Mouse (Mus musculus): ENCODE results near the gene Atn1.

Gene Atn1

DNA sequence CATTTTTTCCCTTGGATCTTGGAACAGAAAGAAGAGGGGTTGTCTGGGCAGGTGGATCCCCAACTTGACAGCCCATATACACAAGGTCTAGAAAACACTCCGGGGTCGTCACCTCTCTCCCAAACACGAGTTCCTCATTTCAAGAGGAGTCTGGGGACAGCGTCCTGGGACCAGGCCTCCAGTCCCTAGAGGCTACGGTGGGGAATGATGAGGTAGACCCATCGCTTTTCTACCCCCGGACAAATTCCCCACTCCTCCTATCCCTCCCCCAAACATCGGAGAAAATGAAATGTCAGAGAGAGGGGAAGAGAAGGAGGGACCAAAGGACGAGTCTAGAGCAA, 12.3 kb upstream of the Atn1 start:
- DNase-seq (ENCODE audit: low spot score in 2 of 2): no peak

DNA sequence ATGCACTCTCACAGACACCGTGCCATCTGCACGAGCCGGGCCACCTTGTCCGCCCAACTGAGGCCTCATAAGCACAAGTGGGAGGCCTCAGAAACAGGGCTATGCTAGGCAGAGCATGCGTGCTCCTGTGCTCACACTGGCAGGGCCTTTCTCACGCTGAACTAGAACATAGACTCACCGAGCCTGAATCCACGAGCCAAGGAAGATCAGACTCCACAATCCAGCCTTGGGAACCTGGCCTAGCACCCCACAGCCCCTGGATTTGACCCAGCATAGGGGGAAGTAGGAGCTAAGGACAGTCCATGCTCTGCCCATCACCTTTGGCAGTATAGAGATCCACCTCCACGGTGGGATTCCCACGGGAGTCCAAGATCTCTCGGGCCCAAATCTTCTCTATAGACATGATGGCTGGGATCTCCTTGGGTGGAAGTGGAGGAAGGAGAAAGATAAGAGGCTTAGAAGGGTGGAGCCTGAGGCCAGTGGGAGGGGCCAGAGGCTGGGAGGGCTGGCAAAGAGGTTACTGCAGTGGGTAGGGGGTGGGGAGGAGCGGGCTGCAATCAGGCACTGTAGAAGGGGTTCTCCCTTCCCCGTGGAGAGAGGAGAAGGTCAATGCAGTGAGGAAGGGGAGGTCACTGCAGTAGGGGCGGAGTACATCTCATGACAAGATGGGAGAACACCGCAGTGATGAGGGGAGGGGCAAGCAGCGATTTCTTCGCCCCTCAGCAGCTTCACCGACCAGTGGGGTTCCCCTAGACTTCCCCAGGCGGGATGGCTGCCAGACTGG, 11.8 kb upstream of the Atn1 start:
- peak; percentile 57 to 60 for DNase-seq (ENCODE audit: low spot score in 2 of 2)

DNA sequence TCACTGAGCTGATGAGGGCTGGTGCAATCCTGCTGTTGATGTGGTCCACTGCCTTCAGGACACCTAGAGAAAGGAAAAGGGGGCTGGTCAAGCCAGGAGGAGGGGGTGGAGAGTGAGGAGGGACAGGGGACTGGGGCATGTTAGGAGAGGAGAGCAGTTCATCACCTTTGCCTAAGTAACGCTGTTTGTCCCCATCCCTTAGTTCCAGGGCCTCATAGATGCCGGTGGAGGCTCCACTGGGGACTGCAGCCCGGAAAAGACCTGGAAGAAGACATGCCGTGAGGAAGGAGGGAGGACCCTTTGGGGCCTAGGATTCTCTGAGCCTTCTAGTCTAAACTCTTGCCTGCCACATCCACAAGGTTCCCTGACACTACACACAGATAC, 11.2 kb upstream of the Atn1 start:
- DNase-seq (ENCODE audit: low spot score in 2 of 2): no peak

DNA sequence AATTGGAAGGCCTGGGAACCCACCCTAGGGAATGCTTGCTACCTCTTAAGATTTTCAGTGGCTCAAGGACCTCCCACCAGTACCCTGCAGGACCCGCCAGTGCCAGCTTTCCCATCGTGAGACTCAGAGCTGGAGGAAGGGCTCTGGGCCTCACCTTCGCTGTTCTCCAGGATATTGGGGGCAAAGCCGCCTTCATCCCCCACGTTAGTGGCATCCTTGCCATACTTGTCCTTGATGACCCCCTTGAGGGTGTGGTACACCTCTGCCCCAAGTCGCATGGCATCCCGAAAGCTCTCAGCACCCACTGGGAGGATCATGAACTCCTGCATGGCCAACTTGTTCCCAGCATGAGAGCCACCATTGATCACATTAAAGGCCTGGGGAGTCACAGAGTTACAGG, 9.6 kb upstream of the Atn1 start:
- no peak for DNase-seq (ENCODE audit: low spot score in 2 of 2)

DNA sequence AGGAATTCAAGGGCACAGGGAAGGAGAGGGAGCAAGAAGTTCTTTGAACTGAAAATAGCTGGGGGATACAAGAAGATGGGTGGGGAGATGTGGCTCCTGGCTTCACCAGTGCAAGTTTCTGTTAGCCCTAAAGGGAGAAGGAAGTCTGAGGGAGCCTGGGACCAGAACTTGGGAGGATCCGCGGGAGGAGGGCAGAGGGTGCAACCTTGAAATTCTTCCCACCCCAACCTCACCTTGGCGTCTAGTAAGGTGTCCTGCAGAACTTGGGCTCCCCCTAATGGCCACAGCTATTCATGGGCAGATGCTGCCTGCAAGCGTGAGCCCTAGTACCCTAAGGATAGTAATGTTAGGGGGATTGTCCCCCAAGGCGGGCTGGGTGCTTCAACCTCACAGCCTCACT, 2.9 kb upstream of the Atn1 start:
- DNase-seq (ENCODE audit: low spot score in 2 of 2): peak; percentile 83 to 86

DNA sequence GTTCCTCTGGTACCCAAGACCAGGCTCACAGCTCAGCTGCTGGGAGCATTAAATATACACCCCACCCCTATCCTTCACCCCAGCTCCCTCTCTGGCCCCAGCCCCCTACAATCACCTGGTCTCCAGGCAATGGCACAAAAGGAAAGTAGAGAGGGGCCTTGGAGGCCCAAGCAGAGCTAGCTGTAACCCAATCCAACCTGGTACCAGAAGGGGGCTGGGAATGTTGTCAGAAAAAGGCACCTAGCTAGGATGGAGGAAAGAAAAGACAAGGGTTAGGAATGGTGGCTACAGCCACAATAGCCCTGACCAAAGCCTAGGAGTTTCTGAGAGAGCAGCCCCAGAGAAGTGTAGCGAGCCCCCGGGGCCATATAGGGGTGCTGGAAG, 2.5 kb upstream of the Atn1 start:
- no peak for DNase-seq (ENCODE audit: low spot score in 2 of 2)

DNA sequence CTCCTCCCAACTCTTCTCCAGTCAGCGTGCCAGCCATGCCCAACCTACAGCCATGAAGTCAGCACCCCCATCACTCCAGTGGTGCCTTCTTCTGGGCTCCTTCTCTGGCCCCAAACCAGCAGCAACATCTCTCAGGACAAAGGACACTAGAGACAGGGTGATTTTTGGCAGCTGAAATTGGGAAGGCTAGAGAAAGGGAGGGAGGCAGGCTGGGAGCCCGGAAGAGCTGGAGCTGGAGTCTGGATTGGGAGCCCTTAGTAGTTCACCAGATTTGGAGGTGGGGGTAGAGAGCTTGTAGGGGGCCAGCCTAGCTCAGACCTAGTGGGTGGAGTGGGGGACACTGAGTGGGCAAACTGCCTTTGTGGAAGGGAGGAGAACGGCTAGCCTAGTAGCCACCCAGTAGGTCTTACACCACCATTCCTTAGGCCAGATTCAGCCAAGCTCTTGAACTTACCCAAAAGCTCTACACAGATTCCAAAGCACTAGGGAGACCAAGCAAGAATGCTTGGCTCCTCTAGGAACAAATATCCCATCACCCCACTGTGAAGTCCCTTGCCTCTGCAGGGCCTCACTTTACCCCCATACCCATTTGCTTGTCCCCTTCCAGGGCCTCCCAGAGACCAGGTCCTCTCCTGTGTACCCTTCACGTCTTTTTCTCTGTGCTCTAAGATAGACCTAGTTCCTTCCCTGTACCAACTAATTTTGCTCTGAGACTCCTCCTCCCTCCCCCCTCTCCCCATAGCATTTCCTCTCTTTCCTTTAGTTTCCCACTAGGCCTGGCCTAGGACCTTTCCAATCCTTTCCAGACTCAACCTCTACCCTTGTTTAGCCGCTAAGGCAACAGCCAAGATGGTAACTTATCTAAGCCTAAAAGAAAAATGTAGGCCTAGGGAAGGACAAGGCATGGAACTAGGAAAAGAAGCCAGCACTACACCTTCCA, 1.9 kb upstream of the Atn1 start:
- peak in 1 of 2 experiments; percentile 72 for DNase-seq (ENCODE audit: low spot score in 2 of 2)

DNA sequence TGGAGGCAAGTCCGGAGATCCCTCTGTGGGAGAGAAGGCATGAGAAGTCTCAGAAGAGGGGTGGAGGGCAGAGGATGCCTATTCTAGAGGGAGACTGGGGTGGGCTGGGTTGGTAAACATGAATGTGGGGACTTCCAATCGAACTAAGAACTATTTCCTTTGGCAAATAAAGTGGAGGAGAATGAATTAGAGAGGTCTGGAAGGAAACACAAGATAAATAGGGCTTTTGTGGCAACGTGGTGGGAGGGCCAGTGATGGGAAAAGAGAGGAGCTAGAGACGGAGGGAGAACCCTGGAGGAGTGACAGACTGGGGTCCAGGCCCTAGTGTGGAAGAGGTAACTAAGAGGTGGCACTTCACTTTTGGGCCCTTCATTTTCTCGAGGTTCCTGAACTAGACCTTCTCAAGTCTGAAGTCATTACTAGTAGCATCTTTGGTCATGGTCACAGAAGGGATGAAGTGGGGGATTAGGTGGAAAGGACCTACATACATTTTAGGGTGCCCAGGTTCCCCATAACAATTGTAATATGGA, 1.1 kb upstream of the Atn1 start:
- DNase-seq (ENCODE audit: low spot score in 2 of 2): no peak

DNA sequence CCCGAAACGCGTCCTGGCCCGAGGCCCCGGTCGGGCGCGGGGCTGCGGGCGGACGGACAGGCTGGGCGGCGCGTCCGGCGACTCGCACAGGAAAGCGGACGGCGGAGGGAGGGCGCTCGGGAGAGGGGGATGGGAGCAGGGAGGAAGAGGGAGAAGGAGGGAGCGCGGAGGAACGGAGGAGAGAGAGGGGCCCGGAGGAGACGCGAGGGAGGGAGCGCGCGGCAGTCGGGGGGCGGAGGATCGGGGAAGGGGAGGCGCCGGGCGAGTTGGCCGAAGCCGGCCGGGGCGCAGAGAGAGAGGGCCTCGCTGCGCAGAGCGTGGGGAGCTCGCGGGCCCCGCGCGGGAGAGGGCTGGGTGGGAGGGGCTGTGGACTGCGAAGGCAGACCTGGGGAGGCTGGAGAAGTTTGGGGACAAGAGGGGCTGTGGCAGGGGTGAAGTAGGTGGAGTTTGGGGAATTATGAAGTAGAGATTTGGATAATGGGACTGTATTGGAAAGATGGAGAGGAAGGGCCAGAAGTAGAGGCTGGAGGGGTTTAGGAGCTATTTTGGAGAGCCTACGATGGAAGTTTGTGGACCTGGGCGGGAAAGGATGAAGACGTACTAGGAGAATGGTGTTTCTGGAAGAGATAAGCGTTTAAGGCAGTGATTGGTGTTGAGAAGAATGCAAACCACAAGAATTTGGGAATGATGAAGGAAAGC, 477 bp upstream of the Atn1 start:
- DNase-seq (ENCODE audit: low spot score in 2 of 2): peak; percentile 77 to 85

DNA sequence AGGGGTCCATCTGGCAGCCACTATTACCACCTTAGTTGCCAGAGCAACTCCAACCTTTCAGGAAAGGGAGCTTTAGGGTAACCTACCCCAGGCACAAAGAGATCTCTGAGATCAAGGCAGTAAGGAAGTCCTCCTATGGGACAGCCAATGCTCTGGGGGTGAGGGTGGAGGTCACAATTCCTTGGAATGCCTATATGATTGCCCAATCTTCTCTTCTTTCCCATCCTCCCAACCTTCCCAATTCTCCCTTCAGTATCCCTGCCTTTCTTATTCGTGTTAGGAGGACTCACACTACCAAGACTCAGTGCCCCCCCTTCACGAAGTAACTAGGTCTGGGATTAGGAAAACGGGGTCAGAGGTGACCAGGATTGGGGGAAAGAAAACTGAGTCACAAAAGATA, 1.0 kb downstream of the Atn1 start:
- DNase-seq (ENCODE audit: low spot score in 2 of 2): no peak

DNA sequence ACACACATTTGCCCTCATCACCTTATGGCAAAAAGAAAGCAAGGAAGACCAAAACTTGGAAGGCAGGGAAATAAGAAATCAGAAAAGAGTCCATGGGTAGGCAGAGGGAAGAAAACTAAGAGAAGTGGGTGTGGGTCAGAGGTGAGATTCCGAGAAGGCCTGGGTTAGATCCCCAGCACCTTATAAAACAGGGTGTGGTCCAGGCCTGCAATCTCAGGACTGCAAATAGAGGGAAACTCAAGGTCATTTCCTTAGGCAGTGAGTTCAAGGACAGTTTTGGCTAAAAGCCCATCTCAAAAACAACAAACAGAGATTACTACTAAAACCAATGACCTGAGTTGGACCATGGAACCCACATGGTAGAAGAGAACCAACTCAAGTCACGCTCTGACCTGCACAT, 2.5 kb downstream of the Atn1 start:
- no peak for DNase-seq (ENCODE audit: low spot score in 2 of 2)

DNA sequence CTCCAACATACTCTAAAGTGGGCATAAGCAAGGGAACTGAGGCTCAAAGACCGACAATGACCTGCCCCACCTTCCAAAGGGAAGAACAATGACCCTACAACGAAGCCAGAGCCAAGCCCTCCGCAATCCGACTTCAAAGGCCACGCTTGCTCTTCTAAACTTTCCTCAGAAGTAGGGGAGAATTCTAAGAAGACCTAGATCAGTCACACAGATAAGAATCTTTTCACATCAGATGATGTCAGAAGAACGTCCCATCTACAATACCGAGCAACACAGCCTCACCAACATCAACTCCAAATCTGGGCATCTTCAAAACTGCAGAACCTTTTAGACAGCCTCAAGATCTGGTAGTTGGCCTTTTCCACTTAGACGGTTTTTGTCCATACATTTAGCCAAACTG, 5.9 kb downstream of the Atn1 start:
- no peak for DNase-seq (ENCODE audit: low spot score in 2 of 2)

DNA sequence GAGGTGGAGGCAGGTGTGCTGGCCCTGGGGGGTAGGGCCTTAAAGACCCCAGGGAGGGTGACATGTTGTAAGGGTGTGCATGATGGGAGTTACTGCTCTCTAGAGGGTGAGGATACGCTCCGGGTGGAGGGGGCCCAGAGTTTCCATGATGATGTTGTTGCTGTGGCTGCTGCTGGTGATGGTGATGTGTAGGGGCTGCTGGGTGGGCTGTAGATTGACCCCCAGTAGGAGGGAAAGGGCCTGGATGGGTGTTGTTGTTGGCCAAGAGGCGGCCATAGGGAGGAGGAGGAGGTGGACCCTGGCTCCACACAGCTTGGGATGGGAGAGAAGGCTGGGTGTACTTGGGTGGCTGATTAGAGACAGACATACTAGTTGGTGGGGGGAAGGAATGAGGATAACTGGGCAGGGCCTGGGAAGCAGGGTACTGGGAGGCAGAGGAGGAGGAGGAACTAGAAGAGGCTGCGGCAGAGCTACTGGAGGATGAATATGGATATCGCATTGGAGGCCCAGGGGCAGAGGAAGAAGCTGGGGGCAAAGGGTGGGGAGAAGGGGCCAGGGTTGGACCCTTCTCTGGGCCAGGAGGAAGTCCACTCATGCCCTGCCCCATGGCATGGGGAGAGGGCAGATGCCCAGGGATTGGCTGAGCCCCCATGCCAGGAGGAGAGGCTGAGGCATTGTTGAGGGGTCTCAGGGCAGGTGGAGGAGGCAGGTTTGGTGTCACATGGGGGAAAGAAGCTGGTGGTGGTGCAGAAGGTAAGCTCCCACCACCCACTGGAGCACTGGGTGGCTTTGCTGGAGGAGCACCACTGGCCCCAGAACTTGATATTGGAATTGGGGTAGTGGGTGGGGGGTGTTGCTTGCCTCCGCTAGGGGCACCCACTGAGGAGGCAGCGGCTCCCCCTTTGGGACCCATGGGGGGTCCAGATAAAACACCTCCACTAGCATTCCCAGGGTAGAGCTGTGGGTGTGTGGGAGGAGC, 9.4 kb downstream of the Atn1 start:
- no peak for DNase-seq (ENCODE audit: low spot score in 2 of 2)

DNA sequence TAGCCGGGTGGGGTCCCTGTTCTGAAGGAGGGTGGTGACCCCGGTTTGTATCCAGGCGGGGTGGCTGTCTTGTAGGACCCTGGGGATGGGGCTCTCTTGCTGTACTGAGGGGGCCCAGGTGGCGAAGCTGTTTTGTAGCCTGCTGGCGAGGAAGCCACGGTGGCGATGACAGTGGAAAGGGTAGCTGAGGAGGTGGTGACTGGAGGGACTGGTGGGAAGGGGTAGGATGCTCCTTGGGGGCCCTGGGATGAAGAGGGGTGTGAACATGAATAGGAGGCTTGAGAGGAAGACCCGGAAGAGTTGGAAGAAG, 10.1 kb downstream of the Atn1 start:
- no peak for DNase-seq (ENCODE audit: low spot score in 2 of 2)

DNA sequence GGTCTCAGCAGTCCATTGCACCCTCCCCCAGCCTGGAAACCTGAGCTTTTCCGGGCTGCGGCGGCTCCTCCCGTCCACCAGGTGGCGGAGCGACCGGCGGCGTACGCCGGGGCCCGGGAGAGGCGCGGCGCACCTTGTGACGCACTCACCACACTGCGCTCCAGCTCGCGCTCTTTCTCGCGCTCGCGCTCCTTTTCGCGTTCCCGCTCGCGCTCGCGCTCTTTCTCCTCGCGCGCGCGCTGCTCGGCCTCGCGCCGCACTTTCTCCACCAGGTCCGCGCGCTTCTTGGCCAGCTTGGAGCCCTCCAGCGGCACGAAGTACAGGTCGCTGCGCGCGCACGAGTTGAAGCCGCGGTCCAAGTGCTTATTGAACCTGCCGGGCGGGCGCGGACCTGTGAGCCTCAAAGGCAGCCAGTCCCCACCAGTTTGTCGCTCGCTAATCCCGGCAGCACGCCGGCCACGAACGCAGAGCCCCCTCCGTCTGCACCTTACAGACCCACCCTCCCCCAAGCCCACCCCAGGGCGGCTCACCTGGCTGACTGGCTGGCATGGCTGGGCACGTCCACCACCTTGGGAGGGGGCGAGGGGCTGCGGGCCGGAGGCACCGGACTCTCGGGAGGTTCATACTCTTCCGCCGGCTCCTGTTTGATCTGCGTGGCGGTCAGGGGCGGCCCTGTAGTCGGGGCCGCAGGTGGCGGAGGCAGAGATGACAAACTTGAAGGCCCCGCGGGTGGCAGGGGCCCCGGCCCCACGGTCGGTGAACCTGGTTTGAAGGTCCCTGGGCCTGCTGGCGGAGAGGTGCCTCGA, 10.6 kb downstream of the Atn1 start:
- DNase-seq (ENCODE audit: low spot score in 2 of 2): peak; percentile 92 to 96

DNA sequence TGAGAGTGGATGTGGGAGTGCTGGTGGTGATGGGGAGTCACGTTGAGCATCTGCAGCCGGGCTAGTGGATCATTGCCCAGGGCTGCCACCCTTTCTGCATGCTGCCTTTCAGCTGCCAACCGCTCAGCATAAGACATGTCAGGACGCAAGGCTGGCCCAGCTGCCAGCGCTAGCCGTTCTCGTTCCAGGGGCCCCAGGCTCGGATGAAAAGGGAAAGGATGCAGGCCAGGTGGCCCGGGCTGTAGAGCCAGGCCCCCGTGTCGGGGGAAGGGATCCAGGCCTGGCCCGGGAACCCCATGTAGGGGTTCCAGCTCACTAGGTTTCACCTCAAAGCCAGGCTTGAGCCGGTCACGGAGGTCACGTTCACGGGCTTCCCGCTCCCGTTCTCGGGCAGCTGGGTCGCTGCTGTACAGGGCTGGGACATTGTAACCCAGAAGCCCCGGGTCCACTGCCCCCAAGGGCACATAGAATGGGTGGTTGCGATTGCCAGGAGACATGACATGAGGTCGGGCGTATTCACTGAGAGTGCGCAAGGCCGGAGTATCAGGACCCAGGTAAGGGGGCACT, 11.5 kb downstream of the Atn1 start:
- no peak for DNase-seq (ENCODE audit: low spot score in 2 of 2)

DNA sequence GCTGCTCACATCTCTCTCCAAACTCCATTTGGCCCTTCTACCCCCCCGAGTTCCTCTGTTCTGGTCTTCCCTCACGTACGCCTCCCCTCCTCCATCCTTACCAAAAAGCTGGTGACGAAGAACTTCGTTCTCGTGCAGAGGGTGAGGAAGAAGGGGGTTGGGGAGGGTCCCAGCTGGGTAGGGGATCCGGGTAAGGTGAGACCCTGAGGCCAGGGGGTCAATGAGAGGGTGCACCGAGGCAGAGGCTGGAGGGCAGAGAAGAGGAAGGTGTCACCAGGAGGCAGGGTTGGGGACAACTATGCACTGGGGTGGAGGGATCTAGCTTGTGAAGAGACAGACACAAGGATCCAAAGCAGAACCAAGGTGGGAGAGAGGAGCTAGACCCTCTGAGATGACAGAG, 12.7 kb downstream of the Atn1 start:
- no peak for DNase-seq (ENCODE audit: low spot score in 2 of 2)

DNA sequence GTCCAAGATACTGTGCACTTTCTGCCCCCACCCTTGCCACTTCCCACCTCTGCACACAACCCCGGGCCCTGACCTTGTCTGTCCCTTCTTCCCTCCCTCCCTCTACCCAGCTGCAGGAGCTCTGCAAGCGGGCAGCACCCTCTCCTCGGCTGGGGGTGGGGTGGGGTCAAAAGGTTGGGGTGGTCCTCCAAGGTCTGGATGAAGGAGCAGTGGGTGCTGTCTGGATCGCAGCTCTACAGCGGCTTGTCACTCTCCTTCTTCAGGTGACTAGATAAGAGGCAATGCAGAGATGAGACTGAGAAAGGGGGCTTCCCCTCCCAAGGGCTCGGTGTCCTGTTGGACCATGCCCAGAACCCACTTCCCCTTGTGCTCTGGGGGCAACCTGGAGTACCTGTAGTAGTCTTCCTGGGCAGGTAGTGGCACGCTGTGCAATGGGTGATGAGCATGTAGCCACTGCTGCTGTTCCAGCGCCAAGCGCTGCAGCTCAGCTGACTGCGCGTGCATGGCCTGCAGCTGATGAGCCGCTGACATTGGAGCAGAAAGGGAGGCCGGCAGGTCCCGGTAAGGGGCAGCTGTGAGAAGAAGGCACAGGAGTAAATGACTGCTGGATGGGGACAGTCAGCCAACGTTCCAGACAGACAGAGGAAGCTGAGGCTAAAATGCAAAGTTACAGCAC, 13.3 kb downstream of the Atn1 start:
- DNase-seq (ENCODE audit: low spot score in 2 of 2): no peak

DNA sequence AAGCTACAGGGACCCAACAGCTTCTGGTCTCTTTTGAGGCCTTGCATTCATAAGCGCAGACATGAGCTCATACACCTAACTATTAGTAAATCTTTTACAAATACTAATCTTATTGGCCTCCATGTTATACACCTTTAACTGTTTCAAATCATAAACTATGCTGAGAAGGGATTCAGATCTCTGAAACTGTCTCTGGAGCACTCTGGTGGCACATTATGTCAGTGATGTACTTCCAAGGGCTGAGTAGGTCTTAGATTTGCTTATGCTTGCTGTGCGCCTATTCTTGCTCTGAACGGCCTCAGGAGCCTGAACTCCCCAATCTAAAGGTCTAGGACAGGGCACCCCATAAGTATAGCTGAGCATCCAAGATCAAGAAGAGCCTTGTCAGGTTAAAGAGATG, 14.5 kb downstream of the Atn1 start:
- DNase-seq (ENCODE audit: low spot score in 2 of 2): no peak

Measured in frontal cortex, postnatal 36 days (tissue).